Mouse (Mus musculus) adrenal gland, postnatal 10 days (tissue): ENCODE measurements around the gene Anxa3. TPM values are rescaled to one million over a fixed set of nuclear protein-coding genes. Genes with fewer than 3 reads are reported as not detected.
A peak's percentile ranks its signal among the peaks of the same experiment; 100 is the strongest.

Experiments used
- DNase-seq: peaks from one replicate; pipeline ENCODE4 v3.0.0; 2021; ENCODE audit warnings: mixed read lengths
- long read RNA-seq, 2 experiments: library from polyadenylated mRNA; stranded (forward); transcript quantifications; one replicate each; pipeline ENCODE4 v2.0.0; 2021
- total RNA-seq, 2 experiments: library from RNA; stranded (reverse); gene quantifications; 2 replicates each; pipeline ENCODE4 v1.2.3; 2021

Anxa3 gene
- total RNA-seq, result 10 to 100 TPM; 24.4 to 27.7 TPM
- long read RNA-seq, experiment 1, transcript Anxa3-201 (13 exons, 1,595 nt), result major isoform, 29 of 40 reads
- long read RNA-seq, experiment 1, partial matches to known transcripts, result 7 of 40 reads
- long read RNA-seq, experiment 1, other reads (novel, unspliced or antisense), result 4 of 40 reads
- long read RNA-seq, experiment 2, transcript Anxa3-201 (13 exons, 1,595 nt), result major isoform, 17 of 21 reads
- long read RNA-seq, experiment 2, partial matches to known transcripts, result 0 of 21 reads
- long read RNA-seq, experiment 2, other reads (novel, unspliced or antisense), result 4 of 21 reads

GRCm38 (mm10) chr5:96792936-96793718 is at the start of gene Anxa3:
Anxa3 (plus strand) TSS chr5:96793339.
- DNase-seq, result peak; percentile 48

- DNase-seq, result no peak
These were observed 45.7 kb upstream of the Anxa3 start for GRCm38 (mm10) chr5:96747195-96747984.

GRCm38 (mm10) chr5:96757615-96758014 is 35.5 kb upstream of the Anxa3 start:
- DNase-seq, result no peak

GRCm38 (mm10) chr5:96762021-96762420 is 31.1 kb upstream of the Anxa3 start:
- no peak for DNase-seq

- DNase-seq, result peak; percentile 77
These were observed 24.2 kb upstream of the Anxa3 start for GRCm38 (mm10) chr5:96768846-96769471.

GRCm38 (mm10) chr5:96783506-96784288 is 9.4 kb upstream of the Anxa3 start:
- DNase-seq, result no peak

GRCm38 (mm10) chr5:96785096-96785495 is 8.0 kb upstream of the Anxa3 start:
- DNase-seq, result no peak

GRCm38 (mm10) chr5:96792422-96792821 is 717 bp upstream of the Anxa3 start:
- DNase-seq, result no peak

GRCm38 (mm10) chr5:96793953-96794635 is 955 bp downstream of the Anxa3 start:
- DNase-seq, result no peak

- DNase-seq, result no peak
These were observed 2.6 kb downstream of the Anxa3 start for GRCm38 (mm10) chr5:96795752-96796151.

- DNase-seq, result no peak
These were observed 4.3 kb downstream of the Anxa3 start for GRCm38 (mm10) chr5:96797465-96797864.

- no peak for DNase-seq
These were observed 6.0 kb downstream of the Anxa3 start for GRCm38 (mm10) chr5:96799165-96799564.

GRCm38 (mm10) chr5:96799969-96800368 is 6.8 kb downstream of the Anxa3 start:
- DNase-seq, result no peak

- no peak for DNase-seq
These were observed 9.0 kb downstream of the Anxa3 start for GRCm38 (mm10) chr5:96802185-96802584.

GRCm38 (mm10) chr5:96803091-96803490 is 10.0 kb downstream of the Anxa3 start:
- DNase-seq, result peak; percentile 30

GRCm38 (mm10) chr5:96804304-96804703 is 11.2 kb downstream of the Anxa3 start:
- DNase-seq, result no peak

- DNase-seq, result no peak
These were observed 11.7 kb downstream of the Anxa3 start for GRCm38 (mm10) chr5:96804813-96805212.

GRCm38 (mm10) chr5:96810620-96811019 is 17.5 kb downstream of the Anxa3 start:
- DNase-seq, result no peak

GRCm38 (mm10) chr5:96824769-96825327 is 31.7 kb downstream of the Anxa3 start:
- DNase-seq, result no peak

GRCm38 (mm10) chr5:96827176-96827575 is 34.0 kb downstream of the Anxa3 start:
- DNase-seq, result no peak

- DNase-seq, result no peak
These were observed 41.2 kb downstream of the Anxa3 start for GRCm38 (mm10) chr5:96834338-96834737.
